Mouse (Mus musculus): ENCODE data around the gene Prox1.

Gene Prox1

GRCm38 (mm10) chr1:190076601-190077000 lies 93.9 kb downstream of the Prox1 start:
- no peak for DNase-seq (ENCODE audit: low read depth)

All from fibroblast of lung, adult 2 months (primary cell).